Mouse (Mus musculus) right cerebral cortex, adult 18-20 months (tissue): ENCODE measurements around the gene Scgb1c1.
"Not testable (repeated sequence)": the region's sequence is repeated elsewhere in the genome, so short reads cannot be mapped to it uniquely, and the experiment has no call there.

Experiments used
- DNase-seq: peaks from one replicate; pipeline ENCODE4 v3.0.0; 2022; ENCODE audit warnings: mixed read lengths

Gene Scgb1c1

GRCm38 (mm10) chr7:140881696-140882468 is 36.5 kb downstream of the Scgb1c1 start, which contains the start of the genes Psmd13 and Sirt3:
Gene Psmd13 (plus strand): TSS chr7:140881968.
Gene Sirt3 (minus strand): TSS chr7:140882309.
- peak; percentile 95 for DNase-seq

GRCm38 (mm10) chr7:140882469-140882803 is 37.1 kb downstream of the Scgb1c1 start:
- DNase-seq, result no peak

GRCm38 (mm10) chr7:140890636-140891035 is 45.3 kb downstream of the Scgb1c1 start:
- DNase-seq, result not testable (repeated sequence)

- DNase-seq, result no peak
These were observed 48.7 kb downstream of the Scgb1c1 start for GRCm38 (mm10) chr7:140894031-140894430.

GRCm38 (mm10) chr7:140894611-140895010 is 49.3 kb downstream of the Scgb1c1 start:
- no peak for DNase-seq
